Mouse (Mus musculus) thymus, postnatal 36 days (tissue): ENCODE measurements at regions not wholly inside any gene's neighbourhood (a gene's known extent, or its start where the extent isn't known, plus 50 kb on each side); places are given as distances from the start of the nearest gene placed in this dataset.

ENCODE experiments used
- DNase-seq, 2 experiments: peaks; one replicate each; pipeline ENCODE4 v3.0.0; 2022; ENCODE audit warnings: mixed read lengths in 2 of 2

GRCm38 (mm10) chr9:43628786-43629185 is 115.0 kb upstream of the Nectin1 start:
- DNase-seq: peak in 1 of 2 experiments; percentile 13

GRCm38 (mm10) chr9:43636372-43636965 is 107.3 kb upstream of the Nectin1 start:
- no peak for DNase-seq

GRCm38 (mm10) chr9:43658186-43658585 is 85.6 kb upstream of the Nectin1 start:
- DNase-seq: no peak

- no peak for DNase-seq
Measured at GRCm38 (mm10) chr9:43659237-43659636, 84.5 kb upstream of the Nectin1 start.

- DNase-seq: no peak
Measured at GRCm38 (mm10) chr9:43660151-43660550, 83.6 kb upstream of the Nectin1 start.

- DNase-seq: no peak
Measured at GRCm38 (mm10) chr9:43660896-43661563, 82.8 kb upstream of the Nectin1 start.

GRCm38 (mm10) chr9:43661646-43662045 is 82.1 kb upstream of the Nectin1 start:
- no peak for DNase-seq

GRCm38 (mm10) chr9:43667386-43667785 is 76.4 kb upstream of the Nectin1 start:
- DNase-seq: no peak

GRCm38 (mm10) chr9:43667974-43668373 is 75.8 kb upstream of the Nectin1 start:
- no peak for DNase-seq

GRCm38 (mm10) chr9:43668731-43669130 is 75.1 kb upstream of the Nectin1 start:
- DNase-seq: no peak

- no peak for DNase-seq
Measured at GRCm38 (mm10) chr9:43670563-43670962, 73.2 kb upstream of the Nectin1 start.

- DNase-seq: no peak
Measured at GRCm38 (mm10) chr9:43673171-43673680, 70.6 kb upstream of the Nectin1 start.

GRCm38 (mm10) chr9:43674321-43674720 is 69.5 kb upstream of the Nectin1 start:
- no peak for DNase-seq

GRCm38 (mm10) chr9:43676011-43676410 is 67.8 kb upstream of the Nectin1 start:
- DNase-seq: no peak

GRCm38 (mm10) chr9:43679331-43679730 is 64.5 kb upstream of the Nectin1 start:
- no peak for DNase-seq

- DNase-seq: no peak
Measured at GRCm38 (mm10) chr9:43681317-43681716, 62.5 kb upstream of the Nectin1 start.

GRCm38 (mm10) chr9:43682102-43682501 is 61.7 kb upstream of the Nectin1 start:
- DNase-seq: no peak

GRCm38 (mm10) chr9:43684596-43684995 is 59.2 kb upstream of the Nectin1 start:
- DNase-seq: no peak

- no peak for DNase-seq
Measured at GRCm38 (mm10) chr9:43692015-43692414, 51.8 kb upstream of the Nectin1 start.

- DNase-seq: no peak
Measured at GRCm38 (mm10) chr9:43692538-43692937, 51.2 kb upstream of the Nectin1 start.
